Mouse (Mus musculus) forebrain, embryonic 13.5 days (tissue): ENCODE measurements around the gene Irs2. TPM values are rescaled to one million over a fixed set of nuclear protein-coding genes. Genes with fewer than 3 reads are reported as not detected.

Experiments
- ATAC-seq: fragments of 200-750 bp; cut with Nextera tagmentation; 2 replicates; pipeline ENCODE4 v1.8.0; 2017
- H3K27ac ChIP-seq: fragments of 300-500 bp; sonication (generic); 2 replicates; pipeline ENCODE4 v1.5.1; 2015; ENCODE audit warnings: inconsistent platforms, mild to moderate bottlenecking, moderate library complexity
- H3K27me3 ChIP-seq: fragments of 300-500 bp; sonication (generic); 2 replicates; pipeline ENCODE4 v1.6.1; 2015; ENCODE audit warnings: mild to moderate bottlenecking, inconsistent platforms
- H3K36me3 ChIP-seq: fragments of 300-500 bp; sonication (generic); 2 replicates; pipeline ENCODE4 v1.6.1; 2015; ENCODE audit warnings: mild to moderate bottlenecking, inconsistent platforms; ENCODE audit not compliant: poor library complexity, severe bottlenecking
- H3K4me1 ChIP-seq: fragments of 300-500 bp; sonication (generic); 2 replicates; pipeline ENCODE4 v1.6.1; 2015; ENCODE audit warnings: inconsistent platforms
- H3K4me2 ChIP-seq: fragments of 300-500 bp; sonication (generic); 2 replicates; pipeline ENCODE4 v1.6.1; 2015; ENCODE audit warnings: inconsistent platforms, mild to moderate bottlenecking, moderate library complexity
- H3K4me3 ChIP-seq: fragments of 300-500 bp; sonication (generic); 2 replicates; pipeline ENCODE4 v1.5.1; 2015; ENCODE audit warnings: mild to moderate bottlenecking, inconsistent platforms
- H3K9ac ChIP-seq: fragments of 300-500 bp; sonication (generic); 2 replicates; pipeline ENCODE4 v1.6.1; 2015; ENCODE audit warnings: mild to moderate bottlenecking, inconsistent platforms
- H3K9me3 ChIP-seq: fragments of 300-500 bp; sonication (generic); replicated peaks from 2 replicates; pipeline ENCODE4 v1.6.1; 2016; ENCODE audit warnings: inconsistent platforms
- WGBS: fragments of 180-500 bp; shearing (Covaris S2); methylation state at CpG from one replicate; pipeline ENCODE4 v1.1.7; 2015; 5-methylcytosine and 5-hydroxymethylcytosine counted together
- polyA plus RNA-seq: library from polyadenylated mRNA; unstranded; fragments of >200 nt; fragmentation: Nextera tagmentation; extraction: Ambion mirVana; gene quantifications from 2 replicates; pipeline ENCODE4 v1.2.1, GENCODE M21; 2015

Irs2 gene
- polyA plus RNA-seq, 1 experiment from 2014 or later: 4.5 TPM

DNA sequence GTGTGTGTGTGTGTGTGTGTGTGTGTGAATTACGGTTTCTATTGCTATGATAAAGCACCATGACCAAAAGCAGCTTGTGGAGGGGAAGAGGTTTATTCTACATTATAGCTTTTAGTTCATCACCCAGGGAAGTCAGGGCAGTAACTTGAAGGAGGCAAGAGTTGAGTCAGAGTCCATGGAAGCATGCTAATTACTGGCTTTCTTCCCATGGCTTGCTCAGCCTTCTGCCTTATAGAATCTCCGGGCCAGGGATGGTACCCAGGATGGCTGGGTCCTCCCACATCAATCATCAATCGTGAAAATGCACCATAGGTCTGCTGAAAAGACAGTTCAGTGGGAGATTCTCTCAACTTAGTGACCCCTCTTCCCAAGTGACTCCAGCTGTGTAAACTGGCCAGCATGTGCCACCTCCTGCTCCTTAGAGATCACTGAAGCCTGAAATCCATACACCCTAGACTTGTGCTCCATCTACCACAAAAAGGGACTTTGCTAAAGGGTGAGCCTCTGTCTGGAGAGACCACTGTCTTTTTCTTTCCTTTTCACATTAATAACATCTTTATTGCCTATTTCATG lies 69.0 kb downstream of the Irs2 start:
- H3K4me2 ChIP-seq: no peak overlapping the region
- H3K9ac ChIP-seq: no peak overlapping the region
- no peak overlapping the region for H3K4me3 ChIP-seq
- 81% methylated on average over 3 of the region's 3 CpGs for WGBS
- H3K27ac ChIP-seq: no peak overlapping the region
- ATAC-seq: no peak
- H3K9me3 ChIP-seq: no peaks in the 10 kb centered on the region
- no peaks in the 10 kb centered on the region for H3K4me1 ChIP-seq
- peaks cover 12% of the 10 kb centered on the region for H3K27me3 ChIP-seq
- no peaks in the 10 kb centered on the region for H3K36me3 ChIP-seq

DNA sequence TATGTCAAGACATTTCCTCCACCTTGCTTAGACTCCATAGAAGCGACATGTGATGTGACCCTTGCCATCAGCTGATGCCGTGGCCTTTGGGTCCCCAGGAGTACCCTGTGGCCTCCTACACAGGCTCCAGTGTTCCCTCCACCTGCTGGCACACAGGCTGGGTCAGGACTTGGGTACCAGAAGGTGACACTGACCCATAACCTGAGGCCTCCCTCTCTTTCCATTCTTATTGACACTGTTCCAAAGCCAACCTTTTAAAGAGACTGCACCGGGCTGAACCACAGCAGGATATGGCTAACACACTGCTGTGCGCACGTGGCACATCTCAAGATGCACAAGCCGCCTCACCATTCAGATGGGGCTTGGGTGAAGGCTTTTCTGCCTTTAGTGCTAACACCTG lies 70.0 kb downstream of the Irs2 start:
- Histone ChIP-seq H3K36me3 (no peaks in the 10 kb centered on the region), H3K4me3 (no peak overlapping the region), H3K27ac (no peak overlapping the region), H3K4me1 (no peaks in the 10 kb centered on the region), H3K9ac (no peak overlapping the region), H3K9me3 (no peaks in the 10 kb centered on the region), H3K27me3 (peaks cover 6% of the 10 kb centered on the region), H3K4me2 (no peak overlapping the region)
- ATAC-seq: no peak
- WGBS: 86% methylated on average over 6 of the region's 6 CpGs

DNA sequence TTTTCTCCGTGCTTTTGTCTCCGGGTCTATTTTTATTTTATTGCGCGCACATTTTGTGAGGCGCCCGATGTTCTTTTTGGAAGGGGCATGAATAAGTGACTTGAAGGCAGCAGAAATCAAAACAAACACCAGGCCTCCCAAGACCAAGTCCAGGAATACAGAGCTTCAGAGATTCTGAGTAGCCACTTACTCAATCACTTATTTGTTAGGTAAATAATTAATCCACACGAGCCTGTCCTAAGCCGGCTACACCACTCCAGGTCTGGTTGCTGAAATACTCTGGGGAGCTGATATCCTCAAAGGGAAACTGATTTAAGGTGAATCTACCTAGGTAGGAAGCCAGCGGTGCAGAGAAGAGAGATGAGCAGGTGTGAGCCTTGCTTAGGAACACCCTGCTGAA lies 71.6 kb downstream of the Irs2 start:
- Histone ChIP-seq H3K4me1 (no peaks in the 10 kb centered on the region), H3K27me3 (peaks cover 3% of the 10 kb centered on the region), H3K27ac (no peak overlapping the region), H3K4me2 (no peak overlapping the region), H3K4me3 (no peak overlapping the region), H3K9me3 (no peaks in the 10 kb centered on the region), H3K36me3 (no peaks in the 10 kb centered on the region), H3K9ac (no peak overlapping the region)
- 84% methylated on average over 9 of the region's 9 CpGs for WGBS
- ATAC-seq: no peak

DNA sequence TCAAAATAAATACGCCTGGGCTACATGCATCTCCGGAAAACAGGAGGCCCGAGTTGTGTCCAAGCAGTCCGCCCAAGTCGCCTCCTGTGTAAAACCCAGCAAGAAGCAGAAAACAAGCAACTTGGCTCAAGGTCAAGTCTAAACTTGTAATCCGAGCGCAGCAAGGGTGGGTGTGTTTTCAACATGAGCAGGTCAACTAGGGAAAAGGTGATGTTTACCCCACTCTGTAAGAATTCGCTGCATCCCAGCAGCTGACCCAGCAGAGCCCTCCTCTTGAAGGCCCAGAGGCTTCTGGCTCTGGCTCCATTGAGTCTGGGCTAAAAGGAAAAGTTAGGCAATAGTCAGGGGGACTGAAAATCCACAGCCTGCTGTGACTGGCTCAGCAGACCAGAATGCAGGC lies 73.0 kb downstream of the Irs2 start:
- Histone ChIP-seq H3K4me2 (no peak overlapping the region), H3K36me3 (no peaks in the 10 kb centered on the region), H3K4me3 (no peak overlapping the region), H3K9me3 (no peaks in the 10 kb centered on the region), H3K9ac (no peak overlapping the region), H3K27ac (no peak overlapping the region), H3K27me3 (peaks cover 3% of the 10 kb centered on the region), H3K4me1 (no peaks in the 10 kb centered on the region)
- 79% methylated on average over 8 of the region's 8 CpGs for WGBS
- ATAC-seq: no peak
